Mouse (Mus musculus): Measurements from ENCODE around the gene Dppa4.
"Not testable (repeated sequence)": the region's sequence is repeated elsewhere in the genome, so short reads cannot be mapped to it uniquely, and the experiment has no call there.

The Dppa4 gene

DNA sequence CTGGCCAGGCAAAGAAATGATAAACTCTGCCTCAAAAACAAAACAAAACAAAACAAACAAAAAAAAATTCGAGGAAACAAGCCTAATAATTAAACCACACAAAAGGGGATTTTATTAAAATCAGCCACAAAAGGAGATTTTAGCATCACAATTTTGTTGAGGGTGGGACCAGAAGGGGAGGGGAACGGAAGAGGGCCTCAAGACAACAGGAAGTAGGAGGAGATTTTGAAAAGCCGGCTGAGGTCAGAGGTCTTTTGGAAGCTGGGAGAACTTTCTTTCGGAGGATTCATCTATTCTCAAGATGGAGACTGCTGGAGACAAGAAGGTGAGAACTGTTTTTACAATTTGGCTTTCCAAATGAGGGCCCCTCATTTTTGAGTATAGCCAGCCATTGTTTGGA lies at the start of gene Dppa4:
Gene Dppa4 (plus strand): TSS at position 217 of the 400 bp plus-strand sequence.
- no peak for DNase-seq

DNA sequence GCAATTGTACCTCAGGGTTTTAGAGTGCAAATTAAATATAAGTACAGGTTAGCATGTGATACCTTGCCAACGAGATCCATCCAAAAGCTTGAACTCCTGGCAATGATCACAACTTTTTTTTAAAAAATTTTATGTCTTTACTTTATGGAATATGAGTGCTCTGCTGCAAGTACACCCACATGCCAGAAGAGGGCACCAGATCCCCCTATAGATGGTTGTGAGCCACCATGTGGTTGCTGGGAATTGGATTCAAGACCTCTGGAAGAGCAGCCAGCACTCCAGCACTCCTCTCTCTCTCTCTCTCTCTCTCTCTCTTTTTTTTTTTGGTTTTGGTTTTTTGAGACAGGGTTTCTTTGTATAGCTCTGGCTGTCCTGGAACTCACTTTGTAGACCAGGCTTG lies 48.5 kb upstream of the Dppa4 start:
- DNase-seq, result no peak

DNA sequence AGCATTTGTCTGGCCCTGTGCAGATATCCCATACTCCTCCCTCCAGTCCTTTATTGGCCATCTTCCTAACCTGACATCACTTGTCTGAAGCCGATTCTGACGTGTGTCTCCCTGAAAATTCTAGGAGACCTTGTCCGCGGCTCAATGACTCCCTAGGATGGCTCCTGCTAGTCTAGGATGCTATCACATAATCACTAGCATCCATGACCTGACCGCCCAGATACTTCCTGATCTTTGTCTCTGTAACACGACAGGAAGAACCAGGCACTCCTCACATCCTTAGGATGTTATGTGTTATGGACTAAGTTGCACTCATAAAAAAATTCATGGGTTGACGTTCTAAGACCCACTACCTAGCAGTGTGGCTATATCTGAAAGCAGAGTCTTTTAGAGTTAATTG lies 45.9 kb upstream of the Dppa4 start:
- DNase-seq, result no peak

DNA sequence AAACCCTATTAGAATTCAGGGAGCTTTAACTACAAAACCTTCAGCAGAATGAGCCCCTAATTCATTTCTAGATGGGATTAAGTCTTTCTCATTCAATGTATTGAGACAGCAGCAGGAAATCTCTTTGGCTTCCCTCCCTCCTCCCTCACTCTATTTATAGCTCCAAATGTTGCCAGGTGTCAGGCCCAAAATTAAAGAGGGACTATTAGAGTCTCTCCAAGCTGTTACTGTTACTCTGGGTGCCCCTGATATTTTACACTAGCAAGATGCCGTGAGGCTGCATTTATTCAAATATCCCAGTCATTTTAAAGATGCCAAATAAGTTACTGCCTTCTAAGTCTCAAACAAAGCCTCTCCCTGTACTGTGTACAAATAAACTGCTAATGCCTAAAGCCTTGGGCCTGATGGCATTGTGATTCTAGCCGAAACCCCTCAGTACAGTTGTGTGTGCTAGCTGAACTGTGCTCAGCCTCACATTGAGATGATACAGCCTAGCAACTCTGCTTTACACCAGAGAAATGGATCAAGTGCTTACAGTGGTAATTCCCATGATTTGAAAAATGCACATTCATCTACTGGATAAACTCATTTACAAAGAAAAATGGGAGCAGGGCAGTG lies 36.4 kb upstream of the Dppa4 start:
- no peak for DNase-seq

DNA sequence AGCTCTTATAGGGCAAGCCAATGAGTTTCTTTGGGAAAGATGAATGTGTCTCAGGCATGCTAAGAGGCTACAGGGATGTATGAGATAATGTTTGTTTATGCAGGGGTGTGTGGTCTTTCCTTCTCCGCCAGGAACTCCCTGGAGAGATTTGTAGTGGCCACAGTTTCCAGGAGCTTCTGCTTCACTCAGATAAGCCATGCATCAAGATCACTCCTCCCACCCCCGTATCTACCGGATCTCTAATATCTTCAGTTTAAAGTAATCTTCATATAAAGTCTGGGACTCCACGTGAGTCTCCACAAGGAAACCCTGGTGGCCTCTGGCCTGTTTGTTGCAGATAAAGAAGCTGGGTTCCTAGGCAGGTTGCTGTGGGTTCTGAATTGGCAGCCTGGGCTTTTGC lies 30.7 kb upstream of the Dppa4 start:
- DNase-seq, result no peak

DNA sequence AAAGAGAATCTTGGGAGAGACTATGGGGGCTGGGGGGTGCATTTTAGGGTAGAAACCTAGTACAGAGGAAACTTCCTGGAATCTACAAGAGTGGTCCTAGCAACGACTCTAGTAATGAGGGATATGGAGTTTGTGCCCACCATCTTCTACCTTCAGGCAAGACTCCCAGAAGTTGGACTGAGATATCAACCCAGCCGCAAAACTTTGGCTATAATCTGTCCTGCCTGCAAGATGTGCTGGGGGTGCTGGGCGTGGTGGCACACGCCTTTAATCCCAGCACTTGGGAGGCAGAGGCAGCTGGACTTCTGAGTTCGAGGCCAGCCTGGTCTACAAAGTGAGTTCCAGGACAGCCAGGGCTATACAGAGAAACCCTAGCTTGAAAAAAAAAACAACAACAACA lies 28.9 kb upstream of the Dppa4 start:
- DNase-seq, result no peak

DNA sequence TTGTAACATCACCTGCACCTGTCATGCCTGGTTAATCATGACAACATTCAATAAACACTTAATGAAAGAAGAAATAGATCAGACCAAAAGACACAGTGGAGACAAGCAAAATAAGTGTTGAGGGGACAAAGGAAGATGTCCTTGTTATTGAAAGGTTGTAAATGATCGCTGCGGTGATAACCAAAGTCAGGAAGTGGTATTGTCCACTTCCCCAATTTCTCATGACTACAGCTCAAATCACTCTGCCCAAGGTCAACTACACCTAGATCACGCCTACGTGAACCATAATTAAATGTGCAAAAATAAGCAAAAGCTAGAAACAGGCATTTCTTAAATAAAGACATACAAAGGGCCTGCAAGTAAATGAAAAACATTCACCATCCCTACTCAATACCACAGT lies 24.0 kb upstream of the Dppa4 start:
- DNase-seq, result no peak

DNA sequence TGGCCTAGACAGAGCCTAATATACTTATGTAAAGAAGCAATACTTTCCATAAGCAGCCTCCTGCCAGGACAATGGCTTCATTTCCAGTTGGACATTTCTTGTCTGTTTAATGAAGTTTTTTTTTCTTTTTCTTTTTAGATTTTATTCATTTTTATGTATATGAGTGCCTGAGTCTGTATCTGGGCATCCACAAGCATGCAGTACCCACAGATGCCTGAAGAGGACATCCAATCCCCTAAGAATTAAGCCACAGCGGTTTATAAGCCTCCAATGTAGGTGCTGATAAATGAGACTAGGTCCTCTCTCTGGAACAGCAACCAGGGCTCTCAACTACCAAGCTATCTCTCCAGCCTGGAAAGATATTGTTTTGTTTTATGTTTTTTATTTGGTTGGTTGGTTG lies 20.6 kb upstream of the Dppa4 start:
- DNase-seq, result no peak

DNA sequence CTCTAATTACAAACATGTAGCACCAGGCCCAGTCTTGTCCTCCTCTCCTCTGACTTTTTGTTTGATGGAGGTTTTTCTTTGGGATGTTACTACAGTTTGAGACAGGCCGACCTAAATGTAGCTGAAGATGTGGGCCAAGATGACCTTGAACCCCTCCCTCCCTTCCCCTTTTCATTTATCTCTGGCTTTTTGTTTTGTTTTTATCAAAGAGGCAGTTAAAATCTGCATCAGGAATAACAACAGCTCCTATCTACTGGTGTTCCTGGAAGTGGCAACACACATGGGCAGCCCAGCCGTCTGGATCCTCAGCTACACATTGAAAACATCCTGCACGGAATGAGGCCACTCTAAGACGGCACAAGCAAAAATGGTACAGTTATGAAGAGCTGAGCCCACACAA lies 17.7 kb upstream of the Dppa4 start:
- DNase-seq, result no peak

DNA sequence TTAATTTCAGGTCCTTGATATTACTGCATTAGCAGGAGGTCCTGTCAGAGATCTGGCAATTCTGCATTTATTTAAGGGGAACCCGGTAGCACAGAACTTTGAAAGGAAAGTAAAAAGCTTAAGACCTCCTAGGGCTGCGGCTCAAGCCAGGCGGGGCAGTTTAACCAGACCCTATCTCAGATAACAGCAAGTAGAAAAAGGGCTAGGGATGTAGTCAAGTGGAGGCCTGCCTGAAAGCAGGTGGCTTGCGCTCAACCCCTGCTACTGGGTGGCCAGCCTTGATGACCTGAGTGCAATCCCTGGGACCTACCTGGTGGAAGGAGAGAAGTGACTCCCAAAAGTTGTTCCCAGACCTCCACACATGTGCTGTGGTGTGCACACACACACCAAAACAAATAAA lies 6.6 kb upstream of the Dppa4 start:
- DNase-seq, result no peak

DNA sequence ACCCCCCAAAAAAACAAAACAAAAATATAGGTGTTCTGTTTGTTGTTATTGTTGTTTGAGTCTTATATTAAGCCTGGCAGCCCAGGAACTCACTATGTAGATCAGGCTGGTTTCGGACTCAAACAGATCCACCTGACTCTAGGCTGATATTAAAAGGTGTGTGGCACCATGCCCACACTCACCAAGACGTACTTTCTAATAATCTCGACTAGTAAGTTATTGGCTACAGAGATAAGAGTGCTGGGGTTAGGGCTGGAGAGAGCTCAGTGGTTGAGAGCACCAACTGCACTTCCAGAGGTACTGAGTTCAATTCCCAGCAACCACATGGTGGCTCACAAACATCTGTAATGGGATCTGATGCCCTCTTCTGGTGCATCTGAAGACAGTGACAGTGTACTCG lies 2.6 kb upstream of the Dppa4 start:
- DNase-seq, result no peak

DNA sequence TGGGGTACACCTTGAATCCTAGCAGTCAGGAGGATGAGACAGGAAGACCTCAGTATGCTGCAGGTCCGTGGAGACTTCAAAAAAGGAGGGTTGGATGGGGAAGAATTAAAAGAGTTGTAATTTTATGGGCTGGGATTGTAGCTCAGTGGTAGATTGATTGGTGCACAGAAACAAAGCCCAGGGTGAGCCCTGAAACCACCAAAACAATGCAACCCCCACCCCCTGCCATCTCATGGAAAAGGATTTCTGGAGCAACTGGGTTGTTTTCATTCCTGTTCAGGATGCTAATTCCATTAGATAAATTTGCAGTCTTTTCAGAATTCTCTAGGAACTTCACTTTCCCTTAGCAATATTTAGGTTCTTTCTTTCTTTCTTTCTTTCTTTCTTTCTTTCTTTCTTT lies 732 bp upstream of the Dppa4 start:
- DNase-seq, result no peak

DNA sequence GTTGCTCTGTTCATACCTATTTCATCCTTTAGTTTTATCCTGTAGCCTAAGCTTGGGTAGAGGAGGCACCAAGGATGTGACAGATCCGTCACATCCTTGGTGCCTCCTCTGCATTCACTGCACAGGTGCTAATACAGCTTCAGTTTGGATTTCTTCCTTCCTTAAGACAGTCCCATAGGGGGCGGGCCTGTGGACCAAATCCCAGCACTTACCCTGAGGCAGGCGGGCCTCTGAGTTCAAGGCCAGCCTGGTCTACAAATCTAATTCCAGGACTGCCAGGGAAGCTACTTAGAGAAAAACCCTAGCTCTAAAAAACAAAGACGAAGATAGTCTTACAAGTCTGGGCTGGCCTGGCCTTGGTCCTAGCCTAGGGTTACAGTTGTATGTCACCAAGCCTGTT lies 2.0 kb downstream of the Dppa4 start:
- DNase-seq, result no peak

DNA sequence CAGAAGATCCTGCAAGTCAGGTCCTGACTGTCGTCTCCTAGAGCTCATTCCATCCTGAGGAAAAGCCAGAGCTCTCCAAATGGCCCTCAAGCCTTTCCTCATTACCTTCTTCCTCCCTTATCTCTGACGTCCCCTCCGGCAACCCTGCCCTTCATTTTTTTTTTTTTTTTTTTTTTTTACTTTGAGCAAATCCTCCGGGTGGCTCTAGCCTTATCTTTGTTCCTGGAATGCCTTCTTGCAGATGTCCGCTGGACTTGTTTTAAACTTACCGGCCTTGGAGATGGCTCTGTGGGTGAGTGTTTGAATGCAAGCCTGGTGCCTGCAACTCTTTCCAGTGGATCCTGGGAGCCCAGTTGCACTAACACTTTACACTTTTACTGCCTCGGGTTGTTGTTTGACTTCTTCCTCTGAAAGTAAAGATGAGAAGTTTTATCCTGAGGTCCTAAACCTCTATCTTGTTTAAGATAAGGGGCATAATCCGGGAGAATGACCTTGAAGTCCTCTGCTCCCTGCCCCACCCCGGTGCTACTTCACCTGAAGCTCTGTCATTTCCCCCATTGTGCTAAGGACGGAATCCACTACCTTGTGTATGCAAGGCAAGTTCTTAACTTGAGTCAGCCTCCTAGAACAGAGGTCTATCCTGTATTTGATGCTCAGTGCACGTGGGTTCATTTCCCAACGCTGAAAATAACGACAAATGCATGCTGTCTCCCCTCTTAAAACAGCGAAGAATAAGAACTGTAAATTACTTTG lies 14.0 kb downstream of the Dppa4 start:
- DNase-seq, result no peak

DNA sequence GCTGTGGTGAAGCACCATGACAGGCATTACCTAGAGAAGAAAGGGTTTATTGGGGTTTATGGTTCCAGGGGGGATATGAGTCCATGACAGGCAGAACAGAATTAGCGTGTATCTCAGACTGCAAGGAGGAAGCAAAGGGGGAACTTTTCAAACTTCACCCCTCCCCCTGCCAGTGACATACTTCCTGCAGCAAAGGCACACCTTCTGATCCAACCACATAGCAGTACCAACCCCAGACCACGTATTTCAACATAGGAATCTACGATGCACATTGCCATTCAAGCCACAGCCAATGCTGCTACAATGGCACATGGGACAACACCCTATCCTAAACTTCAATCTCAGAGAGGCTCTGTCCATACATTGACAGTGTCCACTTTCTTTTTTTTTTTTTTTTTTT lies 16.4 kb downstream of the Dppa4 start:
- no peak for DNase-seq

DNA sequence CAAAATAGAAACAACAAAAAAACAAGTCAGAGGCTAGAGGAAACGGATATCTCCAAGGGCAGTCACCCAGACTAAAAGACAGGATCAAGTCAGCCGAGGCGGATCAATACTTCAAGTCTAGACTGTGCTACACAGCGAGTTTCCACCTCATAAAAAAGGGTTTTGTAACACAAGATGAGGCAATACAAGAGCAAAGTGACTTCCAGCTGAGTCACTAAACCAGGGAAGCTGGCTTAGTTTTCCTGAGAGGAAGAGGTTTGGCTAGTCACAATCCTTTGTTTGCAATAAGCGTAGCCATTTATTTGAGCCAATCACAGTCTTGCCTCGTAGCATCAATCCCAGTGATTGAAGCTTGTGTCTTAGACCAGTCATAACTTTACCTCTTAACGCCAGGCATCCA lies 20.0 kb downstream of the Dppa4 start, which contains the start of gene Dppa2:
Gene Dppa2 (plus strand): TSS at position 400 of the 400 bp plus-strand sequence.
- no peak for DNase-seq

DNA sequence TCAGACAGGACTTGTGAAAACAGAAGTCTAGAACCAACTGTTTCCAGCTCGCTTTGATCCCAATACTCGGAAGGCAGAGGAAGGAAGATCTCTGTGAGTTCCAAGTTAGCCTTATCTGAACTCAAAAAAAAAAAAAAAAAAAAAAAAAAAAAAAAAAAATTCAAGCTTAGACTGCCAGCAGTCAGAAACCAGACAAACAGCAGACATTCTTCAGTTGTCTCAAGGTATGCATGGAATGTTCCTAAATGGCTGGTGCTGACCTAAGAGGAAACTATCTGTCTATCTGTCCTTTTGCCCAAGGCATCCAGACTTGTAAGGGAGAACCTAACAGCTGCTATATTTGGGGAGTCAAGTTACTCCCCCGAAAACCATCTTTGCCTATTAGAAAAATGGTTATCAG lies 20.4 kb downstream of the Dppa4 start:
- no peak for DNase-seq

DNA sequence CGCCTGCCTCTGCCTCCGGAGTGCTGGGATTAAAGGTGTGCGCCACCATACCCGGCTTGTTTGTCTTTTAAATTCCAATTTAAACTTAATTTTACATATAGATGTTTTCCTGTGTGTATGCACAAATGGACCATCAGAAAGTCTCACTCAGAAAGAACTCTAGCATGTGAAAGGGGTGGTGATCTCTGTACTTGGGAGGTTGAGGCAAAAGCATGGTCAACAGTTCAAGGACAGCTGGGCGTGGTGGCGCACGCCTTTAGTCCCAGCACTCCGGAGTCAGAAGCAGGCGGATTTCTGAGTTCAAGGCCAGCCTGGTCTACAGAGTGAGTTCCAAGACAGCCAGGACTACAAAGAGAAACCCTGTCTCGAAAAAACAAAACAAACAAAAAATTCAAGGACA lies 25.4 kb downstream of the Dppa4 start:
- DNase-seq, result not testable (repeated sequence)

DNA sequence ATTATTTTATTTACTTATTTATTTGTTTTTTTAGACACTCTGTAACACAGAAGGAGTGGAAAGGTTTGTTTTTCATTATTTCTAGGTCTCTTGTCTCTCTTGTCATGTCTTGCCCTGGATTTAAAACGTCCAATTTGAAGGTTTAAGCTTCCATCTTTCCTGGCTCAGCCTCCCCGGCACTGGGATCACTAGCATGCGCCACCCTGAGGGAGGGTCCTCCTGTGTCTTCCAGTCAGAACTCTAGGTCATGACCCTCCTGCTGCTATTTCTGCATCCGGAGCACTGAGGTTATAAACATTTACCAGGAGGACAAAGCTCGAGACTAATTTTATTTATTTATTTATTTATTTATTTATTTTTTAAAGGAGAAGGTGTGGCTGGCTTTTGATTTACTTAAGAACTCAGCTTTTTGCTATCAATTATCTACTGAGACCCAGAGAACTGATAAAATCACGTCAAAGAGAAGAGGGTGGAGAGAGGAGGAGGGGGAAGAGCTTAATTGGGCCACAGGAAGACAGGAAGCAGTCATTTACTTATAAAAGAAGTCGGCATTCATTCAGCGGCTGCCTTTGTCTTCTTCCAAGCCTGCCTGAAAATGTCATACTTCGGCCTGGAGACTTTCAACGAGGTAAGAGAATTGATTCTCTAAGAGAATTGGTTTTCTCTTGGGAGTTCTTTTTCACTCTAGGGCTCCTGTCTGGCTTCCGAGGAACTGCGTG lies 26.5 kb downstream of the Dppa4 start:
- no peak for DNase-seq

DNA sequence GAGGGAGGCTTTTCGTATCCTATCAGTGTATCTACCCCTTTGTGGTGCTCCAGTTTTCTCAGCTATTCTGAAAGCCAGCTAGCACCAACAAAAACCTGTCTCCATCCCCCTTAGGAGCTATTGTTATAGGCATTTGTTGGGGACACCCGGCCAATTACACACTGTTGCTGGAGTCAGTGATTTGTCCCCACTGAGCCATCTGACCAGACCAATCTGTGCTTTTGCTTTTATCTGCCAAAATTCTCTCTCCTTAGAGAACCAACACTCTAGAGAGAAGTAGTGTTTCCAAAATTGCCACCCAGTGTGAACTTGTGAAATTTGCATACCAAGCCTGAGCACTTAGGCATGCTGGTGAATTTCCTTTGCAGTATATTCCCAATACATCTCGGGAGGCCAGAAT lies 31.8 kb downstream of the Dppa4 start:
- no peak for DNase-seq

DNA sequence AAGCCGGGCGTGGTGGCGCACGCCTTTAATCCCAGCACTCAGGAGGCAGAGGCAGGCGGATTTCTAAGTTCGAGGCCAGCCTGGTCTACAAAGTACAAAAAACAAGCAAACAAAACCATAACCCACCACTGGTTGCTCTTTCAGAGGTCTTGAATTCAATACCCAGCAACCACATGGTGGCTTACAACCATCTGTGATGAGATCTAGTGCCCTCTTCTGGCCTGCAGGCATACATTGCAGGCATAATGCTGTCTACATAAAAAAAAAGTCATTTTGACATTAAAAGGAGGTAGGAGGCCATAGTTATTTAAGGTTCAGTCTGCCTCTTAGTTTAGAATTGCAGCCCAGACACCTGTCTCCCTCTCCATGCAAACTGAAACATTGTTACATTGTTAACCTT lies 37.2 kb downstream of the Dppa4 start:
- DNase-seq, result no peak

DNA sequence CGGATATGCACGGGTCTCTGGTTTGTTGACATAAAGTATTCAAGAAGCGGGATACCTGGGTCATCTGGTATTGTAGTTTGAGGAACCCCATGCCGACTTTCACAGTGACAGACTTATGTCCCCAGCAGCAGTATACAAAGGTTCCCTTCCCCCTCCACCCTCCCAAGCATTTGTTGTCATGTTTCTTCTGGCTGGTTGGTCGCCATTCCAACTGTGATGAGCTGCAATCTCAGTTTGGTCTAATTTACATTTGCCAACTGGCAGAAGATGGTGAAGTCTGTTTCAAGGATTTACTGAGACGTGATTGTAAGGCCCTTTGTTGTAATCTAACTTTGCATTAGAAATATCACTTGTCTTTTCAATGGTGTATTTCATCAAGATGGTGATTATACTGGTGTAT lies 39.6 kb downstream of the Dppa4 start:
- peak; percentile 79 to 80 for DNase-seq

DNA sequence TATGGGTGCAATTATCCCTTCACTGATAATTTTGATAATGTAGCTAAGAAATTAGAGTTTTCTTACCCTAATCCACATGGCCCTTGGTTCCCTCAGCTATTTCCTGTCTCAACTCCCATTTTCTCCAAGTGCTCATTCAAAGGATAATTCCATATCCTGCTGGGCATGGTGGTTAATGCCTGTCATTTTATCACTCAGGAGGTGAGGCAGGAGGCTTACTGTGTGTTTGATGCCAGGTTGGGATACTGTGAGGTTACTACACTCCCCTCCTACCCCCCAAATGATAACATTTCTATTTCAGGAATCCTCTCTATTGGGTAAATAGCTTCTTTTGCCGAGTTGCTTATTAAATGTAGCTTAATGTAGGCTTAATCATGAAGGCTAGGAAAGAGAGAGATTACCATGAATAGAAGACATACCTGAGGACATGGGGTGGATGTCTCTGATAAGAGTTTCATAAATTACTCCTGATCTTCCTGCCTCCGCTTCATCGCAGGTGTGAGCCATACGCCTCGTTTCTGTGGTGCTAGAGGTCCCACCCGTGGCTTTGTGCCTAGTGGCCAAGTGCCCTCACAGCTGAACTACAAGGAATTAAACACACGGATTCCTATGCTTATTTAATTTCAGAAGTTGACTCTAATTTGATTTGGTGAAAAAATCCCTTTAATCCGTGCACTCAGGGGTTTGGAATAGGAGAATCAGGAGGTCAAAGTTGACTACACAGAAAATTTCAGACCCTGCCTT lies 40.2 kb downstream of the Dppa4 start:
- DNase-seq, result peak; percentile 55 to 61

All from cerebellum, postnatal 14 days (tissue).